Mouse (Mus musculus) liver, adult 2 months (tissue): ENCODE results near the gene Smim6. TPM values are rescaled to one million over a fixed set of nuclear protein-coding genes. Genes with fewer than 3 reads are reported as not detected.

Experiments used
- DNase-seq: peaks from one replicate; pipeline ENCODE4 v3.0.0-alpha.2; 2011; ENCODE audit warnings: low read depth, low spot score; ENCODE audit errors: extremely low read depth
- H3K27ac ChIP-seq: fragments of 200-500 bp; replicated peaks from 2 replicates; pipeline ENCODE4 v1.5.1; 2012; ENCODE audit warnings: low read depth, mild to moderate bottlenecking, control low read depth, inconsistent platforms, low read length; ENCODE audit not compliant: insufficient read depth
- H3K27me3 ChIP-seq: fragments of 200-500 bp; 2 replicates; pipeline ENCODE4 v1.6.1; 2012; ENCODE audit warnings: mild to moderate bottlenecking, moderate library complexity, low read length, inconsistent platforms; ENCODE audit not compliant: control insufficient read depth, insufficient read depth
- H3K36me3 ChIP-seq: fragments of 200-500 bp; 2 replicates; pipeline ENCODE4 v1.6.1; 2012; ENCODE audit warnings: low read length, inconsistent platforms; ENCODE audit not compliant: control insufficient read depth, insufficient read depth
- H3K4me1 ChIP-seq: fragments of 200-500 bp; 2 replicates; pipeline ENCODE4 v1.6.1; 2011; ENCODE audit warnings: low read length; ENCODE audit not compliant: control insufficient read depth, insufficient read depth
- H3K4me3 ChIP-seq: fragments of 200-500 bp; 2 replicates; pipeline ENCODE4 v1.5.1; 2011; ENCODE audit warnings: low read depth, mild to moderate bottlenecking, control low read depth, low read length, moderate library complexity; ENCODE audit not compliant: insufficient read depth
- H3K79me2 ChIP-seq: fragments of 200-500 bp; 2 replicates; pipeline ENCODE4 v1.6.1; 2012; ENCODE audit warnings: inconsistent platforms, mild to moderate bottlenecking, low read length, moderate library complexity; ENCODE audit not compliant: control insufficient read depth, insufficient read depth
- H3K9ac ChIP-seq: fragments of 200-500 bp; 2 replicates; pipeline ENCODE4 v1.6.1; 2012; ENCODE audit warnings: low read depth, mild to moderate bottlenecking, control low read depth, inconsistent platforms, low read length
- CTCF ChIP-seq: fragments of 200-500 bp; IDR thresholded peaks from 2 replicates; pipeline ENCODE4 v1.5.1; 2011; ENCODE audit warnings: low read depth, low read length, control low read depth
- POLR2A ChIP-seq: fragments of 200-500 bp; IDR thresholded peaks from 2 replicates; pipeline ENCODE4 v1.6.1; 2011; ENCODE audit warnings: low read length, control low read depth; ENCODE audit not compliant: insufficient read depth; ENCODE audit errors: extremely low read depth
- WGBS: fragments of 180-500 bp; shearing (Covaris S2); methylation state at CpG from one replicate; pipeline ENCODE4 v1.1.7; 2018; 5-methylcytosine and 5-hydroxymethylcytosine counted together
- polyA plus RNA-seq: library from polyadenylated mRNA; depleted of rRNA; stranded (reverse); fragments of >200 nt; gene quantifications from 2 replicates; pipeline ENCODE4 v1.2.3, GENCODE M21; 2012
- total RNA-seq: library from RNA; depleted of rRNA; stranded (reverse); fragments of >200 nt; gene quantifications from 2 replicates; pipeline ENCODE4 v1.2.3, GENCODE M21; 2014

The Smim6 gene
- total and polyA plus RNA-seq, 2 experiments: 0.38 to 0.55 TPM

DNA sequence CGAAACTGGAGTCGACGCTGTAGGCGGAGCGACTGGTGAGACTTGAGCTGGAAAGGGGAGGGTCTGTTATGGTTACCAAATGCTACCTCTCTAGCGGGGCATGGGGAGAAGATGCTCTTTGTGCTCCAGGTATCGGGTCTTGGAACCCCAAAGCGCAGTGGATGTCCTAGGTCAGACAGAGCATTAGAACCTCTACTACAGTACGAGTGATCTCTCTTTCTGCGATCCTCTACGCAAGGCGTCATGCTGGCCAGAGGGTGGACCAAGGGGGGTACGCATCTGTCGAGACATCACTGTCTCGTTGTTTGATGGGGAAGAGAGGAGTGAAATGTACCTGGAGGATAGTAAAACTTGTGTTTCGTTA lies 21.9 kb downstream of the Smim6 start:
- Histone ChIP-seq H3K9ac (peak overlapping the region; percentile 69), H3K79me2 (peaks cover 7% of the 10 kb centered on the region; the same call in 1 of the 2 replicates), H3K27ac (no peak overlapping the region), H3K36me3 (peaks cover 16% of the 10 kb centered on the region), H3K4me1 (peaks cover 4% of the 10 kb centered on the region), H3K4me3 (peak overlapping the region; percentile 68), H3K27me3 (no peaks in the 10 kb centered on the region)
- WGBS: 0% methylated on average over 16 of the region's 16 CpGs
- TF ChIP-seq CTCF (no peak), POLR2A (no peak)
- DNase-seq: no peak

DNA sequence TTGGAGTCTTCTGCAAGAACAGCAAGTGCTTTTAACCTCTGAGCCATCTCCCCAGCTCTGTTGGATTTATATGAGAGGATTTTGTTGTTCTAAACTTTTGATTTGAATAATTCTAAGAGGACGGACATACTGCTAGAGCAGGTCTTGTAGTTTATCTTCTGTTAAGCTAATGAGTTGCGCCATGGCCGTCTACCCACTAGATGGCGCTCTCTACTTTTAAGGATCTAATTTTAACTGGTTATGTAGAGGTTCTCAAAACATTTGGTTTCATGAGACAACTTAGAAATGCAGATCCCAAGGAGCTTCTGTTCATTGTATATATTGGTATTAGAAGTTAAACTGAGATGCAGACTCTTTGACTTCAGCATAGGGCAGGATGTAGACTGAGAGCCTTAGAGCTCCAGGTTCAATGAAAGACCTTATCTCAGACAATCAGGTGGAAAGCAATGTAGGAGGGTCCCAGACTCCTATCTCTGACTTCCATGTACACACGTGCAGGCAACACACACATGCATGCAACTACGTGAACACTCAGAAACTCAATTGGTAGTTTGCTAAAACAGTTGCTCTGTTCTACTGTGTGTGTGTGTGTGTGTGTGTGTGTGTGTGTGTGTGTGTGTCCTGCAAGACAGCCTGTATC lies 28.0 kb downstream of the Smim6 start:
- Histone ChIP-seq H3K4me3 (no peak overlapping the region), H3K36me3 (peaks cover 21% of the 10 kb centered on the region), H3K9ac (no peak overlapping the region), H3K79me2 (no peaks in the 10 kb centered on the region), H3K4me1 (no peaks in the 10 kb centered on the region; the same call in 1 of the 2 replicates), H3K27ac (no peak overlapping the region), H3K27me3 (no peaks in the 10 kb centered on the region)
- DNase-seq: peak; percentile 39
- WGBS: 37% methylated on average over 6 of the region's 6 CpGs
- no peak for TF ChIP-seq POLR2A
- peak; percentile 31; the same call in 1 of the 2 replicates for TF ChIP-seq CTCF

DNA sequence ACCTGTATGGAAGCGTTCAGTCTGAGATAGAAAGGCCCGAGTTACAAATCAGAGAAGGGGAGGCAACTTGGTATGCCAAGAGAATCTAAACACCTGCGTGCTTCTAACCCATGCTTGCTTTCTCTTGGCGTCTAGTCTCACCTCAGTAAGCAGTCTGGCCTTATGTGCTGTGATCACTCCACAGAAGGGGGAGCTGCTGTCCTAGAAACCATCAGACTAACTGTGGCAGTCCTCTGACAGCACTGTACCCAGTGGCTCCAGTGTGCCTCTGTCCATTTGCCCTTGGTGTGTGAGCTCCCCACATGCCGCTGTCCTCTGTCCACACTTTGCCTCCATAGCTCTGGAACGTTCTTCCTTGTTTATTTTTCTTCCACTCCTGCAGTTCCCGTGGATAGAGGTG lies 30.2 kb downstream of the Smim6 start:
- Histone ChIP-seq H3K4me3 (no peak overlapping the region), H3K4me1 (no peaks in the 10 kb centered on the region), H3K27me3 (no peaks in the 10 kb centered on the region), H3K27ac (no peak overlapping the region), H3K36me3 (peaks cover 15% of the 10 kb centered on the region), H3K9ac (no peak overlapping the region), H3K79me2 (no peaks in the 10 kb centered on the region)
- TF ChIP-seq POLR2A (no peak), CTCF (no peak)
- no peak for DNase-seq
- WGBS: 86% methylated on average over 7 of the region's 7 CpGs

DNA sequence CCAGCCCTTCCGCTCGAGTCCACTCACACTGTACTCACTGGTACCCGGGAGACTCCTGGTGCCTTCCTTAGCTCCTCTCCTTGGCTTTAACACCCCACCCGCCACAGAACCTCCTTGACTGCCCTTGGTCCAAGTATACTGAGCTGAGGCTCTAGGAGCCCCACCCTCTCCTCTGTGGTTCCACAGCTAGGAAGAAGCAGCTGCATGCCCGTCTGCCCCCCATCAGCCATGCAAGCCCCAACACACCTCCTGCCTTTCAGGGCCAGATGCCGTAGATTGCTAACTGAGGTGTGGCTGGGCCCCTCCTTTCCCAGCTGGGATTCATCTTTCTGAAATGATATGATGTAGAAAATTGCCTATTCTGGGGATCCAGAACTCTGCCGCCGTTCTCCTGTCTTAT lies 33.4 kb downstream of the Smim6 start:
- H3K79me2 ChIP-seq: no peaks in the 10 kb centered on the region
- H3K9ac ChIP-seq: no peak overlapping the region
- peaks cover 5% of the 10 kb centered on the region; the same call in 1 of the 2 replicates for H3K36me3 ChIP-seq
- no peak overlapping the region for H3K4me3 ChIP-seq
- WGBS: 92% methylated on average over 8 of the region's 8 CpGs
- TF ChIP-seq POLR2A: no peak
- no peak for DNase-seq
- no peaks in the 10 kb centered on the region for H3K27me3 ChIP-seq
- H3K27ac ChIP-seq: no peak overlapping the region
- H3K4me1 ChIP-seq: no peaks in the 10 kb centered on the region

DNA sequence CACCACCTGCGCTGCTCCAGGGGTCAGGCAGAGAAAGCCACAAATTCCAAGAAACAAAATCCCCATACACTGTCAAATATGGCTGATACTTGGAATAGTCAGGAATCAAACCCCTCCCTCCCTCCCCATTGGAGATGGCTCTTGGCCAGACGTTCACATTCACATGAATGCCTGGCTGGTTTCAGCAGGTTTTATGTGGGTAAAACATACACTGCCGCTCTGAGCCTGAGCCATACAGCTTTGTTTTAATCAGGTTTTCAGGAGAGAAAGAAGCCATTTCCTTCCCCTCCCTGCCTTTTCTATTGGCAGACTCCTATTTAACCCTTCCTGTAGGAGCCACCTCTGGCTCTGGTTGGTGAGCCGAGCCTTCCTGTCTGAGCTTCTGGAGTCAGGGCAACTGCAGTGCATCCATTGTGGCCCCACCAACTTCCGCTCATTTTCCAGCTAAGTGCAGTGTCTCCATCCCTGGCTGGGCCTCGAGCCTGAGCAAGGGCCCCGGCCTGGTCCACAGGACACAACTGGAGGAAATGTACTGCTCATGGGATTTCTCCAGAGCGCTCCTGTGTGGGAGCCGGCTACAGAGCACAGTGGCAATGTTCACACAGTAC lies 34.5 kb downstream of the Smim6 start:
- no peak overlapping the region for H3K27ac ChIP-seq
- H3K36me3 ChIP-seq: peaks cover 5% of the 10 kb centered on the region; the same call in 1 of the 2 replicates
- TF ChIP-seq POLR2A (no peak), CTCF (no peak)
- no peaks in the 10 kb centered on the region for H3K27me3 ChIP-seq
- H3K9ac ChIP-seq: no peak overlapping the region
- no peaks in the 10 kb centered on the region for H3K4me1 ChIP-seq
- 85% methylated on average over 9 of the region's 9 CpGs for WGBS
- H3K4me3 ChIP-seq: no peak overlapping the region
- H3K79me2 ChIP-seq: no peaks in the 10 kb centered on the region
- no peak for DNase-seq

DNA sequence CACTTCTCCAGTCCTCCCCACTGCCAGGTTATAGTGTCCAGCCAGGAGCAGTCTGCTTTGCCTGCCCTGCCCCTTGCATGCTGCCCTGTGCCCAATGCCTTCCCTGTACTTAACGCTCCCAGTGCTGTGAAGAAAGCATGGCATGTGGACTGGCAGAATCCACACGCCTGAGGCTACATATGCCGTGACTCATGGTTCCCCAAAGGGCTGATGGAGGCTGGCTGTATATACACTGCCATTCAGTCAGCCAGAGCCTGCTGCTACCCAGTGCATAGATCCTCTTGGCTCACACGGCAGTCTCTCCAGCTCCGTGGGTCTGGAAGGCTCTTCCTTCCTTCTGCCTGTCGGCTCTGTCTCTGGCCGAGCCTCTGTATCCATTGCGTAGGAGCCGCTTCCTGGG lies 36.5 kb downstream of the Smim6 start:
- Histone ChIP-seq H3K36me3 (peaks cover 5% of the 10 kb centered on the region; the same call in 1 of the 2 replicates), H3K79me2 (no peaks in the 10 kb centered on the region), H3K27ac (no peak overlapping the region), H3K9ac (no peak overlapping the region), H3K4me1 (no peaks in the 10 kb centered on the region), H3K4me3 (no peak overlapping the region), H3K27me3 (no peaks in the 10 kb centered on the region)
- no peak for TF ChIP-seq POLR2A
- TF ChIP-seq CTCF: no peak
- no peak for DNase-seq
- WGBS: 92% methylated on average over 9 of the region's 9 CpGs
